Mouse (Mus musculus) heart, embryonic 10.5 days (tissue): ENCODE measurements around the gene Adgrb3. TPM values are rescaled to one million over a fixed set of nuclear protein-coding genes. Genes with fewer than 3 reads are reported as not detected.

ENCODE experiments used
- DNase-seq: peaks from one replicate; pipeline ENCODE4 v3.0.0-alpha.2; 2017; ENCODE audit warnings: low spot score
- H3K27ac ChIP-seq: fragments of 300-500 bp; sonication (generic); 2 replicates; pipeline ENCODE4 v1.5.1; 2016; ENCODE audit warnings: mild to moderate bottlenecking
- H3K27me3 ChIP-seq: fragments of 300-500 bp; sonication (generic); 2 replicates; pipeline ENCODE4 v1.6.1; 2016; ENCODE audit warnings: mild to moderate bottlenecking; ENCODE audit not compliant: poor library complexity, insufficient read depth, severe bottlenecking
- H3K36me3 ChIP-seq: fragments of 300-500 bp; sonication (generic); 2 replicates; pipeline ENCODE4 v1.6.1; 2016; ENCODE audit warnings: mild to moderate bottlenecking, moderate library complexity
- H3K4me1 ChIP-seq: fragments of 300-500 bp; sonication (generic); 2 replicates; pipeline ENCODE4 v1.6.1; 2016; ENCODE audit warnings: mild to moderate bottlenecking
- H3K4me3 ChIP-seq: fragments of 300-500 bp; sonication (generic); 2 replicates; pipeline ENCODE4 v1.5.1; 2016; ENCODE audit warnings: mild to moderate bottlenecking, moderate library complexity
- H3K9me3 ChIP-seq: fragments of 300-500 bp; sonication (generic); 2 replicates; pipeline ENCODE4 v1.6.1; 2016; ENCODE audit warnings: mild to moderate bottlenecking, moderate library complexity
- WGBS: fragments of 180-500 bp; shearing (Covaris S2); methylation state at CpG from one replicate; pipeline ENCODE4 v1.1.7; 2016; 5-methylcytosine and 5-hydroxymethylcytosine counted together
- polyA plus RNA-seq: library from polyadenylated mRNA; unstranded; fragments of >200 nt; fragmentation: Nextera tagmentation; extraction: Ambion mirVana; gene quantifications from 2 replicates; pipeline ENCODE4 v1.2.1, GENCODE M21; 2016

The Adgrb3 gene
- polyA plus RNA-seq, 1 experiment from 2014 or later: 0.43 TPM

- Histone ChIP-seq H3K27ac (no peak overlapping the region), H3K4me1 (no peaks in the 10 kb centered on the region), H3K4me3 (no peak overlapping the region), H3K27me3 (no peaks in the 10 kb centered on the region), H3K9me3 (no peaks in the 10 kb centered on the region), H3K36me3 (no peaks in the 10 kb centered on the region)
- WGBS: 94% methylated on average over 1 of the region's 1 CpGs
- no peak for DNase-seq
Observed at GRCm38 (mm10) chr1:25568096-25568495, 261.4 kb downstream of the Adgrb3 start.

- WGBS: 75% methylated on average over 1 of the region's 1 CpGs
- no peak overlapping the region for H3K4me3 ChIP-seq
- H3K27me3 ChIP-seq: no peaks in the 10 kb centered on the region
- H3K4me1 ChIP-seq: no peaks in the 10 kb centered on the region
- H3K27ac ChIP-seq: no peak overlapping the region
- H3K36me3 ChIP-seq: no peaks in the 10 kb centered on the region
- DNase-seq: no peak
- H3K9me3 ChIP-seq: no peaks in the 10 kb centered on the region
Observed at GRCm38 (mm10) chr1:25546072-25546471, 283.4 kb downstream of the Adgrb3 start.

- no peaks in the 10 kb centered on the region for H3K4me1 ChIP-seq
- DNase-seq: no peak
- 68% methylated on average over 2 of the region's 2 CpGs for WGBS
- no peaks in the 10 kb centered on the region for H3K27me3 ChIP-seq
- H3K4me3 ChIP-seq: no peak overlapping the region
- H3K27ac ChIP-seq: no peak overlapping the region
- no peaks in the 10 kb centered on the region for H3K36me3 ChIP-seq
- H3K9me3 ChIP-seq: no peaks in the 10 kb centered on the region
Observed at GRCm38 (mm10) chr1:25543915-25544314, 285.6 kb downstream of the Adgrb3 start.

GRCm38 (mm10) chr1:25542891-25543290, 286.6 kb downstream of the Adgrb3 start:
- Histone ChIP-seq H3K4me1 (no peaks in the 10 kb centered on the region), H3K36me3 (no peaks in the 10 kb centered on the region), H3K9me3 (no peaks in the 10 kb centered on the region), H3K4me3 (no peak overlapping the region), H3K27ac (no peak overlapping the region), H3K27me3 (no peaks in the 10 kb centered on the region)
- no peak for DNase-seq
- 54% methylated on average over 3 of the region's 3 CpGs for WGBS

- H3K9me3 ChIP-seq: no peaks in the 10 kb centered on the region
- no peak overlapping the region for H3K4me3 ChIP-seq
- DNase-seq: no peak
- 73% methylated on average over 4 of the region's 4 CpGs for WGBS
- no peaks in the 10 kb centered on the region for H3K4me1 ChIP-seq
- no peak overlapping the region for H3K27ac ChIP-seq
- no peaks in the 10 kb centered on the region for H3K27me3 ChIP-seq
- no peaks in the 10 kb centered on the region for H3K36me3 ChIP-seq
Observed at GRCm38 (mm10) chr1:25526976-25527375, 302.5 kb downstream of the Adgrb3 start.

- Histone ChIP-seq H3K36me3 (no peaks in the 10 kb centered on the region), H3K4me3 (no peak overlapping the region), H3K9me3 (no peaks in the 10 kb centered on the region), H3K27me3 (no peaks in the 10 kb centered on the region), H3K27ac (no peak overlapping the region), H3K4me1 (no peaks in the 10 kb centered on the region)
- no peak for DNase-seq
- WGBS: 57% methylated on average over 10 of the region's 10 CpGs
Observed at GRCm38 (mm10) chr1:25510321-25511055, 319.0 kb downstream of the Adgrb3 start.

GRCm38 (mm10) chr1:25504313-25504712, 325.2 kb downstream of the Adgrb3 start:
- WGBS: 19% methylated on average over 4 of the region's 4 CpGs

GRCm38 (mm10) chr1:25503524-25503923, 326.0 kb downstream of the Adgrb3 start:
- no peak for DNase-seq
- no peak overlapping the region for H3K4me3 ChIP-seq
- H3K27me3 ChIP-seq: no peaks in the 10 kb centered on the region
- no peaks in the 10 kb centered on the region for H3K4me1 ChIP-seq
- H3K36me3 ChIP-seq: no peaks in the 10 kb centered on the region
- H3K27ac ChIP-seq: no peak overlapping the region
- no peaks in the 10 kb centered on the region for H3K9me3 ChIP-seq
- 79% methylated on average over 4 of the region's 4 CpGs for WGBS

More at GRCm38 (mm10) chr1:25504313-25504712, 325.2 kb downstream of the Adgrb3 start:
- Histone ChIP-seq H3K4me3 (no peak overlapping the region), H3K36me3 (no peaks in the 10 kb centered on the region), H3K27me3 (no peaks in the 10 kb centered on the region), H3K4me1 (no peaks in the 10 kb centered on the region), H3K27ac (no peak overlapping the region), H3K9me3 (no peaks in the 10 kb centered on the region)
- no peak for DNase-seq

- H3K9me3 ChIP-seq: no peaks in the 10 kb centered on the region
- H3K36me3 ChIP-seq: no peaks in the 10 kb centered on the region
- no peaks in the 10 kb centered on the region for H3K27me3 ChIP-seq
- no peak overlapping the region for H3K4me3 ChIP-seq
- DNase-seq: no peak
- H3K4me1 ChIP-seq: no peaks in the 10 kb centered on the region
- 77% methylated on average over 3 of the region's 3 CpGs for WGBS
- no peak overlapping the region for H3K27ac ChIP-seq
Observed at GRCm38 (mm10) chr1:25495202-25495914, 334.1 kb downstream of the Adgrb3 start.

- no peak overlapping the region for H3K4me3 ChIP-seq
- no peaks in the 10 kb centered on the region for H3K27me3 ChIP-seq
- H3K4me1 ChIP-seq: no peaks in the 10 kb centered on the region
- WGBS: 81% methylated on average over 1 of the region's 1 CpGs
- H3K27ac ChIP-seq: no peak overlapping the region
- no peaks in the 10 kb centered on the region for H3K9me3 ChIP-seq
- DNase-seq: no peak
- H3K36me3 ChIP-seq: no peaks in the 10 kb centered on the region
Observed at GRCm38 (mm10) chr1:25491503-25491902, 338.0 kb downstream of the Adgrb3 start.

GRCm38 (mm10) chr1:25490174-25490573, 339.3 kb downstream of the Adgrb3 start:
- H3K27me3 ChIP-seq: no peaks in the 10 kb centered on the region
- 69% methylated on average over 2 of the region's 2 CpGs for WGBS

GRCm38 (mm10) chr1:25475699-25476098, 353.8 kb downstream of the Adgrb3 start:
- Histone ChIP-seq H3K4me1 (no peaks in the 10 kb centered on the region), H3K36me3 (no peaks in the 10 kb centered on the region), H3K4me3 (no peak overlapping the region), H3K27me3 (no peaks in the 10 kb centered on the region), H3K9me3 (no peaks in the 10 kb centered on the region), H3K27ac (no peak overlapping the region)
- WGBS: 81% methylated on average over 3 of the region's 3 CpGs
- DNase-seq: no peak

More at GRCm38 (mm10) chr1:25490174-25490573, 339.3 kb downstream of the Adgrb3 start:
- no peak overlapping the region for H3K27ac ChIP-seq
- no peaks in the 10 kb centered on the region for H3K4me1 ChIP-seq
- no peak overlapping the region for H3K4me3 ChIP-seq
- DNase-seq: no peak
- H3K36me3 ChIP-seq: no peaks in the 10 kb centered on the region
- H3K9me3 ChIP-seq: no peaks in the 10 kb centered on the region

GRCm38 (mm10) chr1:25474469-25474868, 355.0 kb downstream of the Adgrb3 start:
- Histone ChIP-seq H3K4me3 (no peak overlapping the region), H3K9me3 (no peaks in the 10 kb centered on the region), H3K4me1 (no peaks in the 10 kb centered on the region), H3K27me3 (no peaks in the 10 kb centered on the region), H3K36me3 (no peaks in the 10 kb centered on the region), H3K27ac (no peak overlapping the region)
- 80% methylated on average over 9 of the region's 11 CpGs for WGBS
- no peak for DNase-seq
